Mouse (Mus musculus) liver, embryonic 13.5 days (tissue): ENCODE results near the gene Cdh20. TPM values are rescaled to one million over a fixed set of nuclear protein-coding genes. Genes with fewer than 3 reads are reported as not detected.

Experiments
- ATAC-seq: fragments of 200-750 bp; cut with Nextera tagmentation; 2 replicates; pipeline ENCODE4 v1.8.0; 2017; ENCODE audit warnings: low read depth, mild to moderate bottlenecking, moderate number of reproducible peaks, moderate library complexity
- DNase-seq: peaks from one replicate; pipeline ENCODE4 v3.0.0; 2022
- H3K27ac ChIP-seq: fragments of 300-500 bp; sonication (generic); 2 replicates; pipeline ENCODE4 v1.5.1; 2015; ENCODE audit warnings: moderate library complexity, mild to moderate bottlenecking, inconsistent platforms
- H3K27me3 ChIP-seq: fragments of 300-500 bp; sonication (generic); 2 replicates; pipeline ENCODE4 v1.6.1; 2015; ENCODE audit warnings: mild to moderate bottlenecking, inconsistent platforms
- H3K36me3 ChIP-seq: fragments of 300-500 bp; sonication (generic); 2 replicates; pipeline ENCODE4 v1.6.1; 2015; ENCODE audit warnings: mild to moderate bottlenecking, inconsistent platforms
- H3K4me1 ChIP-seq: fragments of 300-500 bp; sonication (generic); replicated peaks from 2 replicates; pipeline ENCODE4 v1.6.1; 2015; ENCODE audit warnings: inconsistent platforms
- H3K4me2 ChIP-seq: fragments of 300-500 bp; sonication (generic); 2 replicates; pipeline ENCODE4 v1.6.1; 2015; ENCODE audit warnings: inconsistent platforms, mild to moderate bottlenecking, moderate library complexity
- H3K4me3 ChIP-seq: fragments of 300-500 bp; sonication (generic); replicated peaks from 2 replicates; pipeline ENCODE4 v1.5.1; 2015; ENCODE audit warnings: mild to moderate bottlenecking, inconsistent platforms
- H3K9ac ChIP-seq: fragments of 300-500 bp; sonication (generic); 2 replicates; pipeline ENCODE4 v1.6.1; 2015; ENCODE audit warnings: mild to moderate bottlenecking, inconsistent platforms
- H3K9me3 ChIP-seq: fragments of 300-500 bp; sonication (generic); replicated peaks from 2 replicates; pipeline ENCODE4 v1.6.1; 2016; ENCODE audit warnings: inconsistent platforms
- WGBS: fragments of 180-500 bp; shearing (Covaris S2); methylation state at CpG from one replicate; pipeline ENCODE4 v1.1.7; 2015; ENCODE audit not compliant: insufficient replicate concordance; 5-methylcytosine and 5-hydroxymethylcytosine counted together
- polyA plus RNA-seq: library from polyadenylated mRNA; unstranded; fragments of >200 nt; fragmentation: Nextera tagmentation; extraction: Ambion mirVana; gene quantifications from 2 replicates; pipeline ENCODE4 v1.2.1, GENCODE M21; 2015

Cdh20 gene
- polyA plus RNA-seq = not detected in 2 replicates

GRCm38 (mm10) chr1:104768371-104769249 lies at the start of gene Cdh20:
Gene Cdh20, plus strand, starts transcription at chr1:104768529.
- no peak for ATAC-seq
- 1% methylated on average over 46 of the region's 46 CpGs for WGBS
- Histone ChIP-seq H3K9ac (no peak within 1 kb of the TSS), H3K4me2 (peak within 1 kb of the TSS; percentile 41), H3K9me3 (no peaks in the 10 kb centered on the region), H3K27ac (no peak within 1 kb of the TSS), H3K4me3 (peak within 1 kb of the TSS; percentile 19), H3K36me3 (no peaks in the 10 kb centered on the region), H3K27me3 (peaks cover 30% of the 10 kb centered on the region), H3K4me1 (no peaks in the 10 kb centered on the region)
- no peak for DNase-seq

GRCm38 (mm10) chr1:104746816-104747215 lies 21.5 kb upstream of the Cdh20 start:
- Histone ChIP-seq H3K4me2 (no peak overlapping the region), H3K9ac (no peak overlapping the region), H3K4me3 (no peak overlapping the region), H3K4me1 (no peaks in the 10 kb centered on the region), H3K27ac (no peak overlapping the region), H3K9me3 (no peaks in the 10 kb centered on the region), H3K27me3 (no peaks in the 10 kb centered on the region), H3K36me3 (no peaks in the 10 kb centered on the region)
- 25% methylated on average over 1 of the region's 1 CpGs for WGBS
- ATAC-seq (no peak), DNase-seq (no peak)

GRCm38 (mm10) chr1:104747438-104747837 lies 20.9 kb upstream of the Cdh20 start:
- no peak overlapping the region for H3K4me2 ChIP-seq
- no peaks in the 10 kb centered on the region for H3K9me3 ChIP-seq
- H3K4me1 ChIP-seq = no peaks in the 10 kb centered on the region
- ATAC-seq (no peak), DNase-seq (no peak)
- no peak overlapping the region for H3K4me3 ChIP-seq
- no peaks in the 10 kb centered on the region for H3K36me3 ChIP-seq
- H3K9ac ChIP-seq = no peak overlapping the region
- H3K27me3 ChIP-seq = no peaks in the 10 kb centered on the region
- WGBS = 46% methylated on average over 4 of the region's 4 CpGs
- no peak overlapping the region for H3K27ac ChIP-seq

- Histone ChIP-seq H3K4me1 (no peaks in the 10 kb centered on the region), H3K27ac (no peak overlapping the region), H3K36me3 (no peaks in the 10 kb centered on the region), H3K9ac (no peak overlapping the region), H3K4me2 (no peak overlapping the region), H3K9me3 (no peaks in the 10 kb centered on the region), H3K27me3 (no peaks in the 10 kb centered on the region), H3K4me3 (no peak overlapping the region)
- ATAC-seq (no peak), DNase-seq (no peak)
- WGBS = 56% methylated on average over 8 of the region's 8 CpGs
Observed at GRCm38 (mm10) chr1:104754483-104754882, 13.8 kb upstream of the Cdh20 start.

- ATAC-seq (no peak), DNase-seq (no peak)
- Histone ChIP-seq H3K4me3 (no peak overlapping the region), H3K4me2 (no peak overlapping the region), H3K9me3 (no peaks in the 10 kb centered on the region), H3K9ac (no peak overlapping the region), H3K27ac (no peak overlapping the region), H3K27me3 (no peaks in the 10 kb centered on the region), H3K4me1 (no peaks in the 10 kb centered on the region), H3K36me3 (no peaks in the 10 kb centered on the region)
- WGBS = 11% methylated on average over 4 of the region's 4 CpGs
Observed at GRCm38 (mm10) chr1:104755896-104756295, 12.4 kb upstream of the Cdh20 start.

- ATAC-seq = no peak
- 1% methylated on average over 12 of the region's 12 CpGs for WGBS
- peaks cover 30% of the 10 kb centered on the region for H3K27me3 ChIP-seq
Observed at GRCm38 (mm10) chr1:104769250-104769607, 900 bp downstream of the Cdh20 start.

GRCm38 (mm10) chr1:104771937-104772336 lies 3.6 kb downstream of the Cdh20 start:
- Histone ChIP-seq H3K36me3 (no peaks in the 10 kb centered on the region), H3K9ac (no peak overlapping the region), H3K4me1 (no peaks in the 10 kb centered on the region), H3K27ac (no peak overlapping the region), H3K9me3 (no peaks in the 10 kb centered on the region), H3K4me2 (no peak overlapping the region), H3K27me3 (peaks cover 30% of the 10 kb centered on the region), H3K4me3 (no peak overlapping the region)
- DNase-seq = no peak
- no peak for ATAC-seq
- 56% methylated on average over 4 of the region's 4 CpGs for WGBS

More at GRCm38 (mm10) chr1:104769250-104769607, 900 bp downstream of the Cdh20 start:
- Histone ChIP-seq H3K36me3 (no peaks in the 10 kb centered on the region), H3K27ac (no peak overlapping the region), H3K4me1 (no peaks in the 10 kb centered on the region), H3K9me3 (no peaks in the 10 kb centered on the region), H3K9ac (no peak overlapping the region), H3K4me2 (peak overlapping the region; percentile 41), H3K4me3 (peak overlapping the region; percentile 19; the same call in 1 of the 2 replicates)
- no peak for DNase-seq

- ATAC-seq (no peak), DNase-seq (no peak)
- H3K36me3 ChIP-seq = no peaks in the 10 kb centered on the region
- peaks cover 24% of the 10 kb centered on the region for H3K27me3 ChIP-seq
- H3K27ac ChIP-seq = no peak overlapping the region
- H3K9ac ChIP-seq = no peak overlapping the region
- 70% methylated on average over 2 of the region's 2 CpGs for whole genome bisulfite sequencing
- no peaks in the 10 kb centered on the region for H3K4me1 ChIP-seq
- no peaks in the 10 kb centered on the region for H3K9me3 ChIP-seq
- H3K4me3 ChIP-seq = no peak overlapping the region
- no peak overlapping the region for H3K4me2 ChIP-seq
Observed at GRCm38 (mm10) chr1:104773207-104773606, 4.9 kb downstream of the Cdh20 start.

- DNase-seq (no peak), ATAC-seq (no peak)
- H3K36me3 ChIP-seq = no peaks in the 10 kb centered on the region
- no peaks in the 10 kb centered on the region for H3K9me3 ChIP-seq
- no peak overlapping the region for H3K4me2 ChIP-seq
- WGBS = 65% methylated on average over 3 of the region's 3 CpGs
- H3K9ac ChIP-seq = no peak overlapping the region
- H3K27me3 ChIP-seq = no peaks in the 10 kb centered on the region
- no peak overlapping the region for H3K4me3 ChIP-seq
- H3K4me1 ChIP-seq = no peaks in the 10 kb centered on the region
- no peak overlapping the region for H3K27ac ChIP-seq
Observed at GRCm38 (mm10) chr1:104793488-104793887, 25.2 kb downstream of the Cdh20 start.

- Histone ChIP-seq H3K4me3 (no peak overlapping the region), H3K36me3 (no peaks in the 10 kb centered on the region), H3K9ac (no peak overlapping the region), H3K4me1 (no peaks in the 10 kb centered on the region), H3K27ac (no peak overlapping the region), H3K27me3 (no peaks in the 10 kb centered on the region), H3K4me2 (no peak overlapping the region), H3K9me3 (no peaks in the 10 kb centered on the region)
- DNase-seq = no peak
- WGBS = 61% methylated on average over 3 of the region's 3 CpGs
- ATAC-seq = no peak
Observed at GRCm38 (mm10) chr1:104796146-104796545, 27.8 kb downstream of the Cdh20 start.

GRCm38 (mm10) chr1:104797139-104797538 lies 28.8 kb downstream of the Cdh20 start:
- no peaks in the 10 kb centered on the region for H3K9me3 ChIP-seq
- H3K27me3 ChIP-seq = no peaks in the 10 kb centered on the region
- H3K4me3 ChIP-seq = no peak overlapping the region
- H3K4me2 ChIP-seq = no peak overlapping the region
- DNase-seq (no peak), ATAC-seq (no peak)
- no peak overlapping the region for H3K9ac ChIP-seq
- 36% methylated on average over 4 of the region's 4 CpGs for WGBS
- H3K27ac ChIP-seq = no peak overlapping the region
- no peaks in the 10 kb centered on the region for H3K4me1 ChIP-seq
- no peaks in the 10 kb centered on the region for H3K36me3 ChIP-seq

- no peak overlapping the region for H3K4me2 ChIP-seq
- H3K36me3 ChIP-seq = no peaks in the 10 kb centered on the region
- no peaks in the 10 kb centered on the region for H3K27me3 ChIP-seq
- no peak overlapping the region for H3K4me3 ChIP-seq
- H3K27ac ChIP-seq = no peak overlapping the region
- ATAC-seq (no peak), DNase-seq (no peak)
- 81% methylated on average over 6 of the region's 6 CpGs for WGBS
- H3K9ac ChIP-seq = no peak overlapping the region
- no peaks in the 10 kb centered on the region for H3K9me3 ChIP-seq
- no peaks in the 10 kb centered on the region for H3K4me1 ChIP-seq
Observed at GRCm38 (mm10) chr1:104804746-104805145, 36.4 kb downstream of the Cdh20 start.
